Mouse (Mus musculus): ENCODE data around the gene Pigyl. TPM values are rescaled to one million over a fixed set of nuclear protein-coding genes. Genes with fewer than 3 reads are reported as not detected.

Gene Pigyl
- polyA plus RNA-seq, 1 experiment from 2014 or later: 45.1 TPM

DNA sequence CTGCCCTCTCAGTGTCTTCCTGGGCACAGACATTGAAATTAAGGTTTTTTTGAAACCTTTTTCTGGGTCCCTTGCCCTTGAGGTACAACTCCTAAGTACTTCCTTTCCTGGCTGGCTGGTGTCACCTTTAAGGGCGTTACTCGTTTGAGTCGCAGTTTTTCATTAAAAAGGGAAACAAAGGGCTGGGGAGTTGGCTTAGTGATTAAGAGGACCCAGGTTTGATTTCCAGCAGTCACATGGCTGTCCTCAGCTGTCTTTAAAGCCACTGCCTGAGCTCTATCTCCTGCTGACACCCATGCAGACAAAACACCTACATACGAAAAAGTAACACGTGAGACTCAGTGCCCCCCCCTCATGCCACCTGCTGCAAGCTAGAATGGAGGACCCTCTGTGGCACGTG is 9.3 kb downstream of the Pigyl start:
- no peak for DNase-seq (ENCODE audit: low spot score)
- WGBS: 51% methylated on average over 6 of the region's 6 CpGs
- H3K27me3 ChIP-seq (replicated peaks; ENCODE audit: low read depth, poor library complexity, severe bottlenecking): peaks cover 15% of the 10 kb centered on the region; the same call in 1 of the 2 replicates
- H3K36me3 ChIP-seq (replicated peaks): no peaks in the 10 kb centered on the region
- peaks cover 9% of the 10 kb centered on the region; the same call in 1 of the 2 replicates for H3K9me3 ChIP-seq
- no peak overlapping the region for H3K27ac ChIP-seq (replicated peaks)
- H3K4me3 ChIP-seq: no peak overlapping the region
- peaks cover 11% of the 10 kb centered on the region for H3K4me1 ChIP-seq

DNA sequence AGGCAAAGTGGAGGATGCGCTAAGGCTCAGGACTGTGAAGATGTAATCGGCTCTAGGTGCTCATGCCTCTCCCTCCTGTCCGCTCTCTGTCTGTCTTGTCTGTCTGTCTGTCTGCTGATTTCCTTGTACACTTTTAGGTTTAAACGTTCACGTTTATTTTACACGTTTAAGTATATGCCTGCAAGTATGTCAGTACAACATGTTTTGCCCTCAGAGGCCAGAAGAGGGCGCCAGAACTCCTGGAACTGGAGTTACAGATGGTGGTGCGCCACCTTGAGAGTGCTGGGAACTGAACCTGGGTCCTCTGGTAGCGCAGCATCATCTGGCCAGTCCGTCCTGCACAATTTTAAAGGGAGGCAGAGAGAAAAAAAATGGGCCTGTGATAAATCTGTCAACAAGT is 10.0 kb downstream of the Pigyl start:
- no peak overlapping the region for H3K27ac ChIP-seq (replicated peaks)
- no peak overlapping the region for H3K4me3 ChIP-seq
- peaks cover 11% of the 10 kb centered on the region for H3K4me1 ChIP-seq
- WGBS: 92% methylated on average over 10 of the region's 10 CpGs
- DNase-seq (ENCODE audit: low spot score): no peak
- H3K36me3 ChIP-seq (replicated peaks): no peaks in the 10 kb centered on the region
- peaks cover 9% of the 10 kb centered on the region; the same call in 1 of the 2 replicates for H3K9me3 ChIP-seq
- peaks cover 15% of the 10 kb centered on the region; the same call in 1 of the 2 replicates for H3K27me3 ChIP-seq (replicated peaks; ENCODE audit: low read depth, poor library complexity, severe bottlenecking)

GRCm38 (mm10) chr9:22167751-22168150 is 11.1 kb downstream of the Pigyl start:
- peaks cover 9% of the 10 kb centered on the region; the same call in 1 of the 2 replicates for H3K9me3 ChIP-seq
- H3K27ac ChIP-seq (replicated peaks): no peak overlapping the region
- no peak for DNase-seq (ENCODE audit: low spot score)
- no peaks in the 10 kb centered on the region for H3K36me3 ChIP-seq (replicated peaks)
- 95% methylated on average over 4 of the region's 4 CpGs for WGBS
- peaks cover 15% of the 10 kb centered on the region; the same call in 1 of the 2 replicates for H3K27me3 ChIP-seq (replicated peaks; ENCODE audit: low read depth, poor library complexity, severe bottlenecking)
- H3K4me1 ChIP-seq: peaks cover 11% of the 10 kb centered on the region
- no peak overlapping the region for H3K4me3 ChIP-seq

GRCm38 (mm10) chr9:22169327-22169726 is 12.7 kb downstream of the Pigyl start:
- H3K27me3 ChIP-seq (replicated peaks; ENCODE audit: low read depth, poor library complexity, severe bottlenecking): no peaks in the 10 kb centered on the region
- 93% methylated on average over 11 of the region's 11 CpGs for WGBS

GRCm38 (mm10) chr9:22172318-22172717 is 15.7 kb downstream of the Pigyl start:
- Histone ChIP-seq H3K36me3 (replicated peaks) (no peaks in the 10 kb centered on the region), H3K27me3 (replicated peaks; ENCODE audit: low read depth, poor library complexity, severe bottlenecking) (no peaks in the 10 kb centered on the region), H3K4me1 (no peaks in the 10 kb centered on the region), H3K27ac (replicated peaks) (no peak overlapping the region), H3K4me3 (no peak overlapping the region), H3K9me3 (peaks cover 10% of the 10 kb centered on the region; the same call in 1 of the 2 replicates)
- 85% methylated on average over 4 of the region's 4 CpGs for WGBS
- DNase-seq (ENCODE audit: low spot score): no peak

More at GRCm38 (mm10) chr9:22169327-22169726, 12.7 kb downstream of the Pigyl start:
- no peak for DNase-seq (ENCODE audit: low spot score)
- Histone ChIP-seq H3K27ac (replicated peaks) (no peak overlapping the region), H3K4me1 (peaks cover 11% of the 10 kb centered on the region), H3K36me3 (replicated peaks) (no peaks in the 10 kb centered on the region), H3K4me3 (no peak overlapping the region), H3K9me3 (peaks cover 9% of the 10 kb centered on the region; the same call in 1 of the 2 replicates)

DNA sequence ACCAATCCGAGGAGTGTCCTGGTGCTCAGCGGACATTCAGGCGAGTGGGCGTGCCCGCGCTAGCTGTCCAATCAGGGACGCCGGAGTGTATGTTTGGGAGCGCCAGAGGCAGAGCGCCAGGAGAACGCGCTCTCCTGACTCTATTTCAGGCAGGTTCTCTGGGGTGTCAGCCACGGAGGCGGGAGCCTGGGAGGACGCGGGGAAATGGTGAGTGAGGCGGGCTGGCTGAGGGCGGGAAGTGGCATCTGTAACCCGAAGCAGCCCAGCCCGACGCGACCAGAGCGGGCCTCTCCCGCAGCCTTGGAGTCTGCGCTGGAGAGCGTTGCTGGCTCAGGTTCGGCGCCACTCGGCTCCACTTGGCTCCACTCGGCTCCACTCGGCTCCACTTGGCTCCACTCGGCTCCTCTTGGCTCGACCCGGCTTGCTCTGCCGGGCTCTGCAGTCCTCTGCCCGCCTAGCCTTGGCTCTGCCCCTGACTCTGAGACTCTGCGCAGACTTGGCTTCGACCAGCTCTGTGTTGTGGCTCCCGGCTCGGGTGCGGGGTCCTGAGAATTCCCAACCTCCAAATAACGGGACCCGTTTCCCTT is 31.5 kb downstream of the Pigyl start, which contains the start of gene Zfp872:
TSS of gene Zfp872 (plus strand) at position 66 of the 587 bp plus-strand sequence.
- 12% methylated on average over 43 of the region's 43 CpGs for WGBS
- peak within 1 kb of the TSS; percentile 30; the same call in 1 of the 2 replicates for H3K27ac ChIP-seq (replicated peaks)

GRCm38 (mm10) chr9:22196412-22196811 is 39.8 kb downstream of the Pigyl start:
- peaks cover 31% of the 10 kb centered on the region for H3K9me3 ChIP-seq
- WGBS: 45% methylated on average over 5 of the region's 5 CpGs
- no peak overlapping the region for H3K4me3 ChIP-seq
- no peak overlapping the region for H3K27ac ChIP-seq (replicated peaks)
- H3K27me3 ChIP-seq (replicated peaks; ENCODE audit: low read depth, poor library complexity, severe bottlenecking): no peaks in the 10 kb centered on the region
- DNase-seq (ENCODE audit: low spot score): no peak
- no peaks in the 10 kb centered on the region for H3K4me1 ChIP-seq
- no peaks in the 10 kb centered on the region for H3K36me3 ChIP-seq (replicated peaks)

More for the DNA sequence above, 31.5 kb downstream of the Pigyl start, which contains the start of gene Zfp872:
- Histone ChIP-seq H3K36me3 (replicated peaks) (no peaks in the 10 kb centered on the region), H3K4me3 (peak within 1 kb of the TSS; percentile 52), H3K9me3 (peaks cover 24% of the 10 kb centered on the region), H3K4me1 (0 out of 2 replicates have a peak, but pooled peaks cover 3% of the 10 kb centered on the region), H3K27me3 (replicated peaks; ENCODE audit: low read depth, poor library complexity, severe bottlenecking) (peaks cover 21% of the 10 kb centered on the region)
- peak; percentile 77 for DNase-seq (ENCODE audit: low spot score)

Small RNA genes within 50 kb of the gene (microRNA-seq; reads per million reads assigned to microRNA genes)
- not detected for gene Mir7084

Other genes with a start within 250 kb of the Pigyl start
- 5.4 and 6.9 TPM in 2 replicates for gene Rab3d, start 238.7 kb upstream of the Pigyl start, polyA plus RNA-seq (2016; fragmentation: Nextera tagmentation; extraction: Ambion mirVana)
- gene Ccdc159, start 229.4 kb upstream of the Pigyl start, polyA plus RNA-seq (2016; fragmentation: Nextera tagmentation; extraction: Ambion mirVana): 3.3 and 3.5 TPM in 2 replicates
- 31.1 and 33.1 TPM in 2 replicates for gene Tmem205, start 229.3 kb upstream of the Pigyl start, polyA plus RNA-seq (2016; fragmentation: Nextera tagmentation; extraction: Ambion mirVana)
- 9.5 and 9.6 TPM in 2 replicates for gene Plppr2, start 219.8 kb upstream of the Pigyl start, polyA plus RNA-seq (2016; fragmentation: Nextera tagmentation; extraction: Ambion mirVana)
- 7.1 and 8.0 TPM in 2 replicates for gene Swsap1, start 201.1 kb upstream of the Pigyl start, polyA plus RNA-seq (2016; fragmentation: Nextera tagmentation; extraction: Ambion mirVana)
- 7.9 and 8.6 TPM in 2 replicates for gene Epor, start 193.3 kb upstream of the Pigyl start, polyA plus RNA-seq (2016; fragmentation: Nextera tagmentation; extraction: Ambion mirVana)
- 4.0 and 5.6 TPM in 2 replicates for gene Rgl3, start 167.4 kb upstream of the Pigyl start, polyA plus RNA-seq (2016; fragmentation: Nextera tagmentation; extraction: Ambion mirVana)
- gene Ccdc151, start 154.2 kb upstream of the Pigyl start, polyA plus RNA-seq (2016; fragmentation: Nextera tagmentation; extraction: Ambion mirVana): 3.8 and 4.0 TPM in 2 replicates
- gene Prkcsh, start 154.0 kb upstream of the Pigyl start, polyA plus RNA-seq (2016; fragmentation: Nextera tagmentation; extraction: Ambion mirVana): 107 and 115 TPM in 2 replicates
- gene Elavl3, start 104.8 kb upstream of the Pigyl start, polyA plus RNA-seq (2016; fragmentation: Nextera tagmentation; extraction: Ambion mirVana): 8.2 and 10.1 TPM in 2 replicates
- gene Gm49318, start 85.6 kb upstream of the Pigyl start, polyA plus RNA-seq (2016; fragmentation: Nextera tagmentation; extraction: Ambion mirVana): not detected in 2 replicates
- gene Zfp653, start 85.5 kb upstream of the Pigyl start, polyA plus RNA-seq (2016; fragmentation: Nextera tagmentation; extraction: Ambion mirVana): 9.1 and 10.2 TPM in 2 replicates
- 38.6 and 41.7 TPM in 2 replicates for gene Ecsit, start 71.4 kb upstream of the Pigyl start, polyA plus RNA-seq (2016; fragmentation: Nextera tagmentation; extraction: Ambion mirVana)
- 1.3 and 3.1 TPM in 2 replicates for gene Cnn1, start 57.6 kb upstream of the Pigyl start, polyA plus RNA-seq (2016; fragmentation: Nextera tagmentation; extraction: Ambion mirVana)
- gene Elof1, start 39.7 kb upstream of the Pigyl start, polyA plus RNA-seq (2016; fragmentation: Nextera tagmentation; extraction: Ambion mirVana): 241 and 245 TPM in 2 replicates
- 16.6 and 17.5 TPM in 2 replicates for gene Acp5, start 21.1 kb upstream of the Pigyl start, polyA plus RNA-seq (2016; fragmentation: Nextera tagmentation; extraction: Ambion mirVana)
- 0.24 and 0.26 TPM in 2 replicates for gene Zfp872, start 31.2 kb downstream of the Pigyl start, polyA plus RNA-seq (2016; fragmentation: Nextera tagmentation; extraction: Ambion mirVana)
- 11.2 and 12.7 TPM in 2 replicates for gene Zfp809, start 68.9 kb downstream of the Pigyl start, polyA plus RNA-seq (2016; fragmentation: Nextera tagmentation; extraction: Ambion mirVana)
- 8.3 and 9.3 TPM in 2 replicates for gene Zfp599, start 103.0 kb downstream of the Pigyl start, polyA plus RNA-seq (2016; fragmentation: Nextera tagmentation; extraction: Ambion mirVana)
- 26.3 and 29.7 TPM in 2 replicates for gene Zfp810, start 150.8 kb downstream of the Pigyl start, polyA plus RNA-seq (2016; fragmentation: Nextera tagmentation; extraction: Ambion mirVana)
- 41.6 TPM in 2 replicates for gene Anln, start 232.3 kb downstream of the Pigyl start, polyA plus RNA-seq (2016; fragmentation: Nextera tagmentation; extraction: Ambion mirVana)